Mouse (Mus musculus) hindbrain, postnatal 0 days (tissue): ENCODE measurements at regions not wholly inside any gene's neighbourhood (a gene's known extent, or its start where the extent isn't known, plus 50 kb on each side); places are given as distances from the start of the nearest gene placed in this dataset.

Experiments
- ATAC-seq: fragments of 200-750 bp; cut with Nextera tagmentation; 2 replicates; pipeline ENCODE4 v1.8.0; 2017; ENCODE audit warnings: mild to moderate bottlenecking, moderate TSS enrichment, moderate library complexity
- DNase-seq: peaks from one replicate; pipeline ENCODE4 v3.0.0-alpha.2; 2015; ENCODE audit warnings: low spot score
- H3K27ac ChIP-seq: fragments of 300-500 bp; sonication (generic); 2 replicates; pipeline ENCODE4 v1.5.1; 2014; ENCODE audit warnings: mild to moderate bottlenecking
- H3K27me3 ChIP-seq: fragments of 300-500 bp; sonication (generic); 2 replicates; pipeline ENCODE4 v1.6.1; 2014; ENCODE audit warnings: low read length, mixed read lengths; ENCODE audit not compliant: insufficient read depth
- H3K36me3 ChIP-seq: fragments of 300-500 bp; sonication (generic); 2 replicates; pipeline ENCODE4 v1.6.1; 2014; ENCODE audit warnings: low read length, mixed read lengths; ENCODE audit not compliant: insufficient read depth
- H3K4me1 ChIP-seq: fragments of 300-500 bp; sonication (generic); 2 replicates; pipeline ENCODE4 v1.6.1; 2014; ENCODE audit warnings: antibody characterized with exemption, low read length, mixed read lengths; ENCODE audit not compliant: insufficient read depth
- H3K4me2 ChIP-seq: fragments of 300-500 bp; sonication (generic); 2 replicates; pipeline ENCODE4 v1.6.1; 2014; ENCODE audit warnings: low read depth, mild to moderate bottlenecking, low read length, moderate library complexity, mixed read lengths
- H3K4me3 ChIP-seq: fragments of 300-500 bp; sonication (generic); 2 replicates; pipeline ENCODE4 v1.5.1; 2014; ENCODE audit warnings: low read length
- H3K9ac ChIP-seq: fragments of 300-500 bp; sonication (generic); replicated peaks from 2 replicates; pipeline ENCODE4 v1.6.1; 2014; ENCODE audit warnings: mild to moderate bottlenecking, low read length, moderate library complexity, mixed read lengths
- H3K9me3 ChIP-seq: fragments of 300-500 bp; sonication (generic); 2 replicates; pipeline ENCODE4 v1.6.1; 2016; ENCODE audit warnings: low read length, mixed read lengths
- CTCF ChIP-seq: IDR thresholded peaks from 2 replicates; pipeline ENCODE4 v1.5.1; 2016; ENCODE audit warnings: antibody characterized with exemption, control low read depth, low read depth
- WGBS: fragments of 180-500 bp; shearing (Covaris S2); extraction: QIAGEN DNeasy Blood & Tissue Kit; methylation state at CpG from one replicate; pipeline ENCODE4 v1.1.7; 2014; 5-methylcytosine and 5-hydroxymethylcytosine counted together

DNA sequence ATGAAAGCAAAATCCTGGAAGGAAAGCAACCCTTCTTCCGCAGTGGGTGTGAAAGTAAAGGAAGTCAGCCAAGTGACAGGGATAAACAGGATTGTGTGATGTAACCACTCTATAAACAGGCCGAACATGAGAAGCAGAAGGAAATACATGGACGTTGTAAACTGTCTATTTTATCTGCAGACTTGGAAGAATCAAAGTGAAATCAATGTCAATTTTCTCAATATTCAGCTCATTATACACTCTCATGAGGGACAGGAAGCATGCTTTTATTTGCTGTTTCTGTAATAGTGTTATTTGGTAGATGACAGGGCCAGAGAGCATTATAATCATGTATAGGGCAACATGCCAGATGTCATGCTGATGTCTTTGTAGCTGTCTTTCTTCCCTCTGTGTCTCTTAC, 443.5 kb upstream of the A1bg start:
- 49% methylated on average over 3 of the region's 3 CpGs for WGBS
- H3K9me3 ChIP-seq = no peaks in the 10 kb centered on the region
- DNase-seq (peak; percentile 14), ATAC-seq (no peak)
- no peak overlapping the region for H3K9ac ChIP-seq
- H3K4me3 ChIP-seq = no peak overlapping the region
- no peaks in the 10 kb centered on the region for H3K36me3 ChIP-seq
- H3K27ac ChIP-seq = no peak overlapping the region
- no peaks in the 10 kb centered on the region for H3K4me1 ChIP-seq
- no peak for TF ChIP-seq CTCF
- no peak overlapping the region for H3K4me2 ChIP-seq
- H3K27me3 ChIP-seq = no peaks in the 10 kb centered on the region

GRCm38 (mm10) chr15:61365511-61365910, 442.7 kb upstream of the A1bg start:
- Histone ChIP-seq H3K4me3 (no peak overlapping the region), H3K9me3 (no peaks in the 10 kb centered on the region), H3K9ac (no peak overlapping the region), H3K4me1 (no peaks in the 10 kb centered on the region), H3K4me2 (no peak overlapping the region), H3K27me3 (no peaks in the 10 kb centered on the region), H3K27ac (no peak overlapping the region), H3K36me3 (no peaks in the 10 kb centered on the region)
- 64% methylated on average over 5 of the region's 5 CpGs for WGBS
- ATAC-seq (no peak), DNase-seq (no peak)
- no peak for TF ChIP-seq CTCF

DNA sequence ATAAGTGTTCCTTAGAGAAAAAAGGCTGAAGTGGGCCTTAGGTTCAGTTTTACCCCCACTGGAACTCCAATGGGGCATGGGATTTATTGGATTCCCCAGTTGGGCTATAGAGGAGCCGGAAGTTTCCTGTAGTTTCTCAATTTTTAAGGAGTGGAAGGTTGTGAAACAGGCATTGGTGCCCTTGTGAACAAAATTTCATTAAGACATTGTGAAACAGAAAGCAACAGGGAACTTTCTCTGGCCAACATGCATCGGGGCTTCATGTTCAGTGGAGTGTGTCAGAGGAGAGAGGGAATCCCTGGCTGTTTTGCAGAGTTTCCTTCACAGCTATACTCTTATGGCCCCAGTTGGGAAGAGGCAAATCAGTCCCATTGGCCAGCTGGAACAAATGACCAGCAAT, 441.6 kb upstream of the A1bg start:
- H3K9me3 ChIP-seq = no peaks in the 10 kb centered on the region
- 77% methylated on average over 2 of the region's 2 CpGs for WGBS
- no peak for DNase-seq

GRCm38 (mm10) chr15:61361254-61361653, 438.4 kb upstream of the A1bg start:
- H3K4me3 ChIP-seq = no peak overlapping the region
- H3K4me1 ChIP-seq = no peaks in the 10 kb centered on the region
- H3K9ac ChIP-seq = no peak overlapping the region
- no peaks in the 10 kb centered on the region for H3K36me3 ChIP-seq
- 83% methylated on average over 3 of the region's 3 CpGs for WGBS
- ATAC-seq (no peak), DNase-seq (no peak)
- TF ChIP-seq CTCF = no peak
- H3K4me2 ChIP-seq = no peak overlapping the region
- H3K9me3 ChIP-seq = no peaks in the 10 kb centered on the region
- no peaks in the 10 kb centered on the region for H3K27me3 ChIP-seq
- H3K27ac ChIP-seq = no peak overlapping the region

More for the DNA sequence above, 441.6 kb upstream of the A1bg start:
- no peak for ATAC-seq
- H3K27me3 ChIP-seq = no peaks in the 10 kb centered on the region
- H3K4me1 ChIP-seq = no peaks in the 10 kb centered on the region
- no peak overlapping the region for H3K27ac ChIP-seq
- no peak overlapping the region for H3K4me3 ChIP-seq
- H3K4me2 ChIP-seq = no peak overlapping the region
- H3K36me3 ChIP-seq = no peaks in the 10 kb centered on the region
- no peak for TF ChIP-seq CTCF
- H3K9ac ChIP-seq = no peak overlapping the region

GRCm38 (mm10) chr15:61355344-61355743, 432.5 kb upstream of the A1bg start:
- Histone ChIP-seq H3K27ac (no peak overlapping the region), H3K4me3 (no peak overlapping the region), H3K4me1 (no peaks in the 10 kb centered on the region), H3K27me3 (no peaks in the 10 kb centered on the region), H3K4me2 (no peak overlapping the region), H3K36me3 (no peaks in the 10 kb centered on the region), H3K9me3 (no peaks in the 10 kb centered on the region), H3K9ac (no peak overlapping the region)
- DNase-seq = no peak
- no peak for TF ChIP-seq CTCF
- ATAC-seq = no peak

DNA sequence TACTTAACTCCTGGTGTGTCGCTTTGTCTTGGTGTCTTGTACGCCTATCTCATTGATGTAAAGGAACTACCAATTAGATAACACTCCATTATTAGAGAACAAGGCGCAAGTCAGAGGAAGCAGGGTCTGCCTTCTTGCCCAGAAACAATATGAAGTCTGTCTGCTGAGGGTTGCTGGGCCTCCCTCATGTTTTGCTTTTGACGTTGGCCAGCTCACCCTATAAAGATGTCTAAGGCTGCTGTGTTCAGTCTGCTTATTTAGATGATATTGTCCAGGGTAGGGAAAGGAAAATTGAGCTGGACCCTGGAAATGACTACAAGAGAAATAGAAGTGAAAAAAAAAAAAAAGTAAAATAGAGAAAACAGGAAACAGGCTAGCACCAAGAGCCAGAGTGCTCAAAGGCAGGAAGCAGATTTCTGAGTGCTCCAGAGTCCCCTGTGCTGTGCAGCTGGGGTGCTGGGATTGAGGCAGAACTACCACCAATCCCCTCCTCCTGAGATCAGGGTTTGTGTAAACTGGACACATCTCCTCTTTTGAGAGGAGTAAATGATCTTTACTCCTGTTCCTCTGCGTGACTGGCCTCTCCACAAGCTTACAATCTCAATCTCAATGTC, 429.0 kb upstream of the A1bg start:
- Histone ChIP-seq H3K27me3 (no peaks in the 10 kb centered on the region), H3K9ac (no peak overlapping the region), H3K9me3 (0 out of 2 replicates have a peak, but pooled peaks cover 3% of the 10 kb centered on the region), H3K4me1 (no peaks in the 10 kb centered on the region), H3K4me2 (no peak overlapping the region), H3K27ac (no peak overlapping the region), H3K4me3 (no peak overlapping the region), H3K36me3 (no peaks in the 10 kb centered on the region)
- 68% methylated on average over 5 of the region's 5 CpGs for WGBS
- no peak for TF ChIP-seq CTCF
- DNase-seq (no peak), ATAC-seq (no peak)

DNA sequence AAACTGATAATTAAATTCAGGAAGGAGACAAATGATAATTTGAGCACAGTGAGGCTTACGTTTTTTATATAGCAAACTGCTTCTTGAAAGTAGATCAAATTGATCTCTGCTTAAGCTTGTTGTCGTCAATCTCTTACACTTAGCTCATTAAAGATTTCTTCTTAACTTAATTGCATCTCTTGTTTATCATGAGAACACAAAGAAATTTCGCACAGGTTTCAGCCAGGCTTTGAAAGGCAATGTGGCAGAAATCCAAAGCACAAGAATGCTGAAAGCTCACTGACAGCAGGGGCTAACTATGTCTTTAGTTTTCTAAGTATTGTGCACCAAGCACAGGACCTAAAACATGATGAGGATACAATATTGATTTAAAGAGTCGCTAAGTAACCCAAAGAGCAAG, 422.3 kb upstream of the A1bg start:
- Histone ChIP-seq H3K36me3 (no peaks in the 10 kb centered on the region), H3K4me2 (no peak overlapping the region), H3K4me1 (no peaks in the 10 kb centered on the region), H3K27me3 (no peaks in the 10 kb centered on the region), H3K27ac (no peak overlapping the region), H3K4me3 (no peak overlapping the region), H3K9ac (no peak overlapping the region), H3K9me3 (0 out of 2 replicates have a peak, but pooled peaks cover 3% of the 10 kb centered on the region)
- WGBS = 31% methylated on average over 4 of the region's 4 CpGs
- TF ChIP-seq CTCF = no peak
- ATAC-seq = no peak
- DNase-seq = no peak
